Mouse (Mus musculus): Measurements from ENCODE around the gene Bcar1.

Gene Bcar1

DNA sequence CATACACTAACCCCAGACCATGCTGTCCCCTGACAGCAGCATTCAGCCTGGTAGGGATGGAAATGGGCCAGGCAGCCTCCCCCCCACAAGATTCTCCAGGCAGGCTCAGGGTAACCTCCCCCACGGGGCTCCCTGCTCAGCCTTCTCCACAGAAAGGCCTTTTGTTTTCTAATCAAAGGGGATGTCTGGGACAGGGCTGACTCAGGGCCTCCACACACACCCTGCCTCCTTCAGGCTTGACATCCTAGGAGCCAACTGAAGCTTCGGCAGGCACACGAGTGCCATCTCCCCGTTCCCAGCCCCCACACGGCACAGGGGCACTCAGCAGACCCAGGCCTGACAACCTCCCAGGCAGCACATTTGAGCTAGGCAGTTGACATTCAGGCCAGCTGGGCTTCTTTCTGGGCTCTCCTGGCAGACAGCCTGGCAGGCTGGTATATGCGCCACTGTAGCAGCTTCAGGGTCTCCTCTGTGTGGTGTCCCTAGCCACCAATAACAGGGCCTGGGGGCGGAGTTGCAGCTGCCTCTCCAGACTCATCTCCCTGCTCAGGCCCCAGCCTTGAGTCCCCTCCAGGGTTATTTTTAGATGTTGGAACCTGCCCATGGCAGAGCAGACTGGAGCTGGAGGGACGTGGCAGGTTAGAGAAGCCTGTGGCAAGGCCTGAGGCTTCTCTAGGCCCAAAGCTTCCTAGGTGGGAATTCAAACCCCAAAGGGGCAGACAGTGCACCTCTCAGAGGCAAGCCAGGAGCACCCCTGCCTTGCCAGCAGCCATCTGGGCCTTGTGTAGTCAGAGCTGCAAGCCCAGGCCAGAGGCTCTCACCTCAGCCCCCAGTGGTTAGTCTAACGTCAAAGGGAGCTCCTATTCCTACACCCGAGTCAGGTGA, 26.8 kb downstream of the Bcar1 start:
- peak; percentile 83 for DNase-seq (ENCODE audit: low read depth)

- no peak for DNase-seq (ENCODE audit: low read depth)
Observed at GRCm38 (mm10) chr8:111715514-111715913, 28.1 kb downstream of the Bcar1 start.

- DNase-seq (ENCODE audit: low read depth) = no peak
Observed at GRCm38 (mm10) chr8:111714295-111714694, 29.3 kb downstream of the Bcar1 start.

DNA sequence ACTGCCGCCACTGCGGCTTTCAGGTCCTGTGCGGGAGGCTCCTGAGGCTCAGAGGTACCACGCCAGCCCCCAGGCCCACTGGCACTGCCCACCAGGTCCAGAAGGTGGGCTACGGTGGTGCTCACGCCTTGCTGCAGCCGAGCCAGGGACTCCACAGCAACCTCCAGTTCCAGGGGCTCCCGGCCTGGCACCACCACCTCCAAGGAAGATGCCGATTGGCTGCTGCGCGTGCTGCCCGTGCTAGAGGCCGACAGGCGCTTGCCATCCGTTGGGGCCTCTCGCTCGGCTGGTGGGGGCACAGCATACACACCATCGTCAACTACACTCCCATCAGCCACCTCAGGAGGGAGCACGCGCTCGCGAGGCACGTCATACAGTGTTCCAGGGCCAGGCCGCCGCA, 29.8 kb downstream of the Bcar1 start:
- no peak for DNase-seq (ENCODE audit: low read depth)

DNA sequence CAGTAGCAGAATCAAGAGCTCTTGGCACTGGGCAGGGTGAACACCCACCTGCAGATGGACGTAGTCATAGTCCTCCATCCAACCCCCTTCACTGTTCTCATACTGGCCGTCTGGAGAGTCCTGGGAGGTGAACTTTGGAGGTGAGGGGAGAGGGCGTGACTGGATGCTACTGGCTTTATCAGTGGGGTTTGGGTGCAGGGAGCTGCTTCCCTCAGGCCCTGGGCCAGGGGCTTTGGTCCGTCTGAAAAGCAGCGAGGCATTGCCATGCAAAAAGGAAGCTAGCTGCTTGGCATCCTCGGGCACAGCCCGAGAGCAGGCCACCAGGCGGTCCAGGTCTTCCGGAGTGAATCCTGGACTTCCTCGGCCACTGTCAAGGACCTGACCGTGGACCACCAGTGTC, 30.3 kb downstream of the Bcar1 start:
- no peak for DNase-seq (ENCODE audit: low read depth)

GRCm38 (mm10) chr8:111712588-111712987, 31.0 kb downstream of the Bcar1 start:
- DNase-seq (ENCODE audit: low read depth) = no peak

DNA sequence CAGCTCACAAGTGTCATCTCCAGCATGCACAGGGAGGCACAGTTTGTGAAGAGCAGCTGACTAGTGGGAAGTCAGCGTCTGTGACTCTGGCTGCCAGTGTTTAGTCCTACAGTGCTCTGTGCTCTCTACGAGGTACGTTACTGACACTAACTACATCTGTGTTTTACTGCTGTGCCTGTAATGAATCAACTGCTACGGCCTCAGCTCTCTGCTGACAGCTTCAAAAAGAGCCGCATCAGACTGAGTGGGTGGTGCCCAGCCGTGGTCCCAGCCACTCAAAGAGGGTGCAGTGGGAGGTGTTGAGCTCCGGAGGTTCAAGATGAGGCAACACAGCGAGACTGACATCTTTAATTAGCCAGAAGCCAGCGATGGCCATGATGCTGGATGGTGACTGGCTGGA, 31.5 kb downstream of the Bcar1 start:
- no peak for DNase-seq (ENCODE audit: low read depth)

DNA sequence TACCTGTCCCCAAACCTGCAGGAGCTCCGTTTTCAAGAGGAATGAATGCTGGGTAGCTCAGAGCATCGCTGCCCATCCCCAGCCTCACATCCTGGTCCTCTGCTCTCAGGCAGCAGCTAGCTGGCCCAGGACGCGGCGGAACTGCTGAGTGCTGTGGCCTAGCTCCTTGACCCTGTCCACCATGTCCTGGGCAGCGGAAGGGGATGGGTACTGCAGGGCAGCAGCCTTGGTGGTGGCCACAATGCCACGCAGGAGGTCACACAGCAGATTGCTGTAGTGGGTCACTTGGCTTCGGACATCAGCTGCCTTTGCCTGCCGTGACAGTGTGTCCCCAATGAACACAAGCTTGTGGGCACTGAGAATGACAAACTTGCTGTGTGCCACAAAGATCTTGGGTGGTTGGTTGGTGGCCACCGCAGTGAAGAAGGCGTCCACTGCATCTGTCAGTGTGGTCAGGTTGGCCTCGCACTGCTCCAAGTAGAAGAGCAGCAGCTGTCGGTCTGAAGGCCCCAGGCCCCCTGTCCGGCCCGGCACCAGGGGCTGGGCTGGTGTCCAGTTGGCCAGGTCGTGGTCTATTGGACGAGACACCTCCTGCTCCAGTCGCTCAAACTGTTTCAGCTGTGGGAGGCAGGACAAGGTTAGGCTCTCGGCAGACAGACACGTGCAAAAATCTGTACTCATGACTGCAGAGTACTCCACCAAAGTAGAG, 32.7 kb downstream of the Bcar1 start:
- DNase-seq (ENCODE audit: low read depth) = no peak

DNA sequence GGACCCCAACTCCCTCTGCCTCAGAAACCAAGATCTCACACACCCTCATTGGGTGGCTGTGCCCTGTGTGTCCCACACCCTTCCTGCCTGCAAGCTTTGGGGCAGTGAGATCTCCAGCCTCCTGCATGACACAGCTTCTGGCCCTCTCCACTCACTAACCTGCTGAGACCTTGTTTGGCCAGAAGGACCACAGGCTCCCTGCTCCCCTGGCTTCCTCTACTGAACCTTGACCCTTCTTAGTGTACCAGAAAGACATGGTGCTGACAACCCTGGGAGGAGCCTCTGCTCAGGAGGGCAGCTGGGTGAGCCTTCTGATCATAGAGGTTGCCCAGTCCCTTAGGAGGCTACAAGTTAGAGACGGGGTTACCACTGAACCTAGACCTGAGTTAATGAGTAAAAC, 34.4 kb downstream of the Bcar1 start:
- no peak for DNase-seq (ENCODE audit: low read depth)

DNA sequence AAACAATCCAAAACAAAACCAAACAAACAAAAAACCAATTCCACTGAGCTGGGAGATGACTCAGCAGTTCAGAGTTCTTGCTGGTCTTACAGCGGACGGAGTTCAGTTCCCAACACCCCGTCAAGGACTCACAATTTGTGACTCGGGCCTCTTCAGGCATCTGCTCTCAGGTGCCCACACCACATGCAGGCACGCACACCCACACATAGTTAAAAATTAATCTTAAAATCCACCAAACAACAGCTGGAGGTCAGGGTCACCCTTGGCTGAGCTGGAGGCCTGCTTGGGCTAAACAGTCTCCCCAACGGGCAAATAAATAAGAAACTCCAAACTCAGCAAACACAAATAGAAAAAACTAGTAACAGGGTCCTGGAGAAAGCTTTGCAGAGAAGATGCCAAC, 35.3 kb downstream of the Bcar1 start:
- DNase-seq (ENCODE audit: low read depth) = no peak

- no peak for DNase-seq (ENCODE audit: low read depth)
Observed at GRCm38 (mm10) chr8:111705699-111706098, 37.9 kb downstream of the Bcar1 start.

GRCm38 (mm10) chr8:111705222-111705621, 38.4 kb downstream of the Bcar1 start:
- no peak for DNase-seq (ENCODE audit: low read depth)

GRCm38 (mm10) chr8:111704585-111704984, 39.0 kb downstream of the Bcar1 start:
- no peak for DNase-seq (ENCODE audit: low read depth)

- no peak for DNase-seq (ENCODE audit: low read depth)
Observed at GRCm38 (mm10) chr8:111701380-111701779, 42.2 kb downstream of the Bcar1 start.

DNA sequence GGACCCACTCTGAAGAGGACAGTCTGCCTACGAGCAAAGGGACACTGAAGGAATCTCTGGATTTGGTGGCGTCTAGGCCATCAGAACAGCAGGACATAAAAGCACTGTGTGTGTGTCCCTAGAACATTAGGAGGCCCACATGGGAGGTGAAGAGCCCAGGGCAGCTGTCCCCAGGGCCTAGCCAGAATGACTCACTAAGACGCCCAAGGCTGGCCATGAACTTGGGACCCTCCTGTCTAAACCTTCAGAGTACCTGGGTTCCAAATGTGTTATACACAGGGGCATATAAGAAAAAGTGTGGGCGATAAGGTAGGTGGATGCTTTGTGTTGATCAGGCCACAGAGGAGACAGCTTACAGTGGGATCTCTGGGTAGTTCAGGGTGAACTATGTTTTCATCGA, 42.9 kb downstream of the Bcar1 start:
- no peak for DNase-seq (ENCODE audit: low read depth)

- no peak for DNase-seq (ENCODE audit: low read depth)
Observed at GRCm38 (mm10) chr8:111700201-111700600, 43.4 kb downstream of the Bcar1 start.

DNA sequence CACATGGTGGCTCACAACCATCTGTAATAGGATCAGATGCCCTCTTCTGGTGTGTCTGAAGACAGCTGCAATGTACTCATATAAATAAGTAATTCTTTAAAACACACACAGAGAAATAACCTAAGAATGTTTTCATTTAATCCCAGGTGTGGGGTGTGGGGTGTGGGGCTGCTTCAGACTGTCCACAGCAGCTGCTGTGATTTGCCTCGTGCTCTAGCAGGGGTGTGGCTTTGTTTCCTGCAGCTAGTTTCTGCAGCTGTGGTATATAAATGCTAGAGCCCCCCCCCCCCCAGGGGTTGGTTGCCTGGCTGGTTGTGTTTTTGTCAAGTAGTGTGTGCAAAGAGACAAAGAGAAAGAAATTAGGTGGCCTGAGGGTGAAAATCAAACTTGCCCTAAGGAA, 44.6 kb downstream of the Bcar1 start:
- no peak for DNase-seq (ENCODE audit: low read depth)

DNA sequence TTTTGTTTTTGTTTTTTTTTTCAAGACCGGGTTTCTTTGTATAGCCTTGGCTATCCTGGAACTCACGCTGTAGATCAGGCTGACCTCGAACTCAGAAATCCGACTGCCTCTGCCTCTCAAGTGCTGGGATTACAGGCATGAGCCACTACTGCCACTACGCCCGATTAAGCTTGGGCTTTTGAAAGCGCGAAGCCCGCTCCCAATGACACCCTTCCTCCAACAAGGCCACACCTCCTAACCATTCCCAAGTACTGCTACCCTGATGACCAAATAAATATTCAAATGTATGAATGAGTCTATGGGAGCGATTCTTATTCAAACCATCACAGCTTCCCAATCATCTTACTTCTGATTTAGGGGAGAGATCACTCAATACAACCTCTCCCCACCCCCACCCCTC, 46.0 kb downstream of the Bcar1 start:
- no peak for DNase-seq (ENCODE audit: low read depth)

GRCm38 (mm10) chr8:111695441-111695840, 48.2 kb downstream of the Bcar1 start:
- DNase-seq (ENCODE audit: low read depth) = no peak

- no peak for DNase-seq (ENCODE audit: low read depth)
Observed at GRCm38 (mm10) chr8:111693261-111693741, 50.3 kb downstream of the Bcar1 start.

DNA sequence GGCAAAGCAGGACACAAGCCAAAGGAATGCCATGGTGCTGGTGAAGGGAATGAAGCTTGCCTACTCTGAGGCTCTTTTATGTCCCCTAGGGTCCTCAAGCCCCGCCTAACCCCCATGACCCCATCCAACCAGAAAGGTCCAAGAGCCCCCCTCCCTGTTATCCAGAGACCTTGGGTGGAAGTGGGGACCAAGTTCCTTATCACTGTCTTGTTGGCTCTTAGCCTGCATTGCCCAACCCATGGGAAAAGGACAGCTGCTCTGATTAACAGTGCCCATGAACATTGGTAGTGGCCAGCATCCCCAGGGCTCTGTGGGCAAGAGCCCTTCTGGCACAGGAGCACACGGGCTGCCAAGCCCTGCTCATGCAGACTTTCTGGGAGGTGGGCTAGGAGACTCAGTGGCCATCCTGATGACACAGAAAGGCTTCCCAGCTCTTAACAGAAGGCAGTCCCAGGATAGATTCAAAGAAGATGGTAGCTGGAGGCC, 52.6 kb downstream of the Bcar1 start, which contains the start of gene Ctrb1:
Gene Ctrb1, minus strand, starts transcription at position 51 of the 486 bp plus-strand sequence.
- DNase-seq (ENCODE audit: low read depth) = no peak

- no peak for DNase-seq (ENCODE audit: low read depth)
Observed at GRCm38 (mm10) chr8:111686881-111687280, 56.7 kb downstream of the Bcar1 start.

DNA sequence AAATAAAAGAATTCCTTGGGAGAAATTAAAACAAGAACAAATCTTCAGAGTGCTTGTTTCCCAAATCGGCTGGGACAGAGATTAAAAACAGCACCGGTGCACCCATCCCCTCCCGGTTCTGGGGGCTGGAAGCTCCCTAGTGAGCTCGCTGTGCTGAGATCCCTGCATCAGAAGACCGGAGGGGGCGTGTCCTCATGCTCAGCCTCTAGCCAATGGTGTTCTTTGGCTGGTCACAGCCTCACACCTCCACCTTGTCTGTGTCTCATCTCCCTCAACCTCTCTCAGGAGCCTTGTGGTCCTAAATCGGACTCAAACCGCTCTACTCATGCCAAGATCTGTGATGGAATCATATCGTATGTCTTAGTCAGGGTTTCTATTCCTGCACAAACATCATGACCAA, 61.1 kb downstream of the Bcar1 start:
- no peak for DNase-seq (ENCODE audit: low read depth)

Data from fibroblast of lung, adult 2 months (primary cell).